Mouse (Mus musculus) lung, adult 18-20 months (tissue): ENCODE data around the gene Slc6a8.

Experiments
- DNase-seq, 2 experiments: peaks; one replicate each; pipeline ENCODE4 v3.0.0; 2022; ENCODE audit warnings: mixed read lengths in 2 of 2

The Slc6a8 gene

GRCm38 (mm10) chrX:73685629-73686028 is 12.7 kb downstream of the Slc6a8 start:
- peak in 1 of 2 experiments; percentile 33 for DNase-seq

- peak; percentile 52 to 72 for DNase-seq
Measured at GRCm38 (mm10) chrX:73690917-73691629, 18.1 kb downstream of the Slc6a8 start.

DNA sequence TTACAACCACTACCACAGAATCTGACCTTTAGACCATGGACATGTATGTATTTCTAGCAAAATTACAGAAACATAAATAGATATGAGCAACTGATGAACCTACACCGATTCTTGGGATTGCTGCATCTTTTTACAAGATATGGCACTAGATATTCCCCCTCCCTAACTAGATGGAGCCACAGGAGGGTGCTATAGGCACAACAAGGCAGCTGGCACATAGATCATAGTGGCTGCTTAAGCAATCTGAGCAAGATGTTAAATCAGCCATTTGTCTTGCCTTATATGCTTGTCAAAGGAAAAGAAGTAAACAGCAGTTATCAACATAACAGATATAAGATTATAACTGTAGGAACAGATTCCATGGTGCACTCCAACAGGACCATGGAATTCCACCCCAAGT is 27.5 kb downstream of the Slc6a8 start:
- DNase-seq, result no peak

DNA sequence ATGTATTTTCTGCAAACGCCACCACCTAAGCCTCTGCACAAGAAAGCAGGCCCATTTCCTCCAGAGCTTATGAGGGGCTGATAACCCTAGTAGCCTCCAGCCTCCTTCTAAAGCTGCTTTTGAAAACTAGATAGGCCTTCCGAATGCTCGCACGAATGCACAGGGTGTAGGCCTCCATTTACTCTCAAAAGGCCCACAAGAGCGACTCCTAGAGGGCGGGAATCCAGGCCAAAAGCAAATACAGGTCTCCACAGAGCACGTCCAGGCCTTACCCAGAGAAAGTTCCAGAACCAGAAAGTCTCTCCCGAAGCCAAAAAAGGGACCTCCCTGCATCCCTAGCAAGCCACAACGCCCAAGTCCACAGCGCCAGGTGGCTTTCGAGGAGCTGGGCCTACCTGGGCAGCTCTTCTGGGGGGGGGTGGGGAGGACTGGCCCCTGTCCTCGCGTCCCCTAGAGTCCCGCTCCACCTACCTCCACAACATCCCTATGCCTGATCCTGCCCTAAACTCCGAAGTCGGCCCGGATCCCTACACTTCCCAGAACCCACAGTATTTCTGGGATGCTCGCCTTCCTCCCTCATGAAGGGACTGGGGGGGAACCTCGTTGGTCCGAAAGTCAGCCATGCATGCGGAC is 42.6 kb downstream of the Slc6a8 start:
- DNase-seq, result peak; percentile 32 to 60

GRCm38 (mm10) chrX:73716109-73716661 is 43.2 kb downstream of the Slc6a8 start, which contains the start of the genes Bcap31 and Abcd1:
TSS of gene Bcap31 (minus strand) at chrX:73716175.
TSS of gene Abcd1 (plus strand) at chrX:73716597.
- peak; percentile 95 to 96 for DNase-seq

DNA sequence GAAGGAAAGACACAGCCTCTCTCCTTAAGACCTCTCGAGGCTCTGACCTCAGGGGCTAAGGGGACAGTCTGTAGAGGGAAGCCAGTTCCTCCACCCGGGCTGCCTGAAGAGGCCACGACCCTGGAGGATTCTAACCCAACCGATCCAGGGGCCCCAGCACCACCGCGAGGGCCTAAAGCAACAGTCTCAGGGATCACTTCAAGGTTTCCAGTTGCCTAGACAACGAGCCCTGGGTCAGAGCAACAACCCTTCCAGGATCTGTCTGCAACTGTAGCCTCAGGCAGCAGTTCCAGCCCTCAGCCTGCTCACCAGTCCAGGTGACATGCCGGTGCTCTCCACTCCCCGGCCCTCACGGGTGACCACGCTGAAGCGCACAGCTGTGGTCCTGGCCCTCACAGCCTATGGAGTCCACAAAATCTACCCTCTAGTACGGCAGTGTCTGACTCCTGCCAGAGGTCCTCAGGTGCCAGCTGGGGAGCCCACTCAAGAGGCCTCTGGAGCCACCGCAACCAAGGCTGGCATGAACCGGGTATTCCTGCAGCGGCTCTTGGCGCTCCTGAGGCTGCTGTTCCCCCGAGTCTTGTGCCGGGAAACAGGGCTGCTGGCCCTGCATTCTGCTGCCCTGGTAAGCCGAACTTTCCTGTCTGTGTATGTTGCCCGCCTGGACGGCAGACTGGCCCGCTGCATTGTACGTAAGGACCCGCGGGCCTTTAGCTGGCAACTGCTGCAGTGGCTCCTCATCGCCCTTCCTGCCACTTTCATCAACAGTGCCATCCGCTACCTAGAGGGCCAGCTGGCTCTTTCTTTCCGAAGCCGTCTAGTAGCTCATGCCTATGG is 44.0 kb downstream of the Slc6a8 start:
- DNase-seq, result peak; percentile 11 to 17

DNA sequence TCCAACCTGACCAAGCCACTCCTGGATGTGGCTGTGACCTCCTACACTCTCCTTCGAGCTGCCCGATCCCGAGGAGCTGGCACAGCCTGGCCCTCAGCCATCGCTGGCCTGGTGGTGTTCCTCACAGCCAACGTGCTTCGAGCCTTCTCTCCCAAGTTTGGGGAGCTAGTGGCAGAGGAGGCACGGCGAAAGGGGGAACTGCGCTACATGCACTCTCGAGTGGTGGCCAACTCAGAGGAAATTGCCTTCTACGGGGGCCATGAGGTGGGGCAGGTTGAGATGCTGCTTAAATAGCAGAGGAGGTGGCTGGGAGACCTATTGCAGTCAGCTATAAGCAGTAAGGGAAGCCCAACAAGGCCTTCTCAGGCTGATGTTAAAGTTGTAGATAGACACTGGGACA is 44.7 kb downstream of the Slc6a8 start:
- DNase-seq, result peak in 1 of 2 experiments; percentile 29

- DNase-seq, result peak; percentile 4 to 23
Measured at GRCm38 (mm10) chrX:73718271-73718670, 45.3 kb downstream of the Slc6a8 start.

DNA sequence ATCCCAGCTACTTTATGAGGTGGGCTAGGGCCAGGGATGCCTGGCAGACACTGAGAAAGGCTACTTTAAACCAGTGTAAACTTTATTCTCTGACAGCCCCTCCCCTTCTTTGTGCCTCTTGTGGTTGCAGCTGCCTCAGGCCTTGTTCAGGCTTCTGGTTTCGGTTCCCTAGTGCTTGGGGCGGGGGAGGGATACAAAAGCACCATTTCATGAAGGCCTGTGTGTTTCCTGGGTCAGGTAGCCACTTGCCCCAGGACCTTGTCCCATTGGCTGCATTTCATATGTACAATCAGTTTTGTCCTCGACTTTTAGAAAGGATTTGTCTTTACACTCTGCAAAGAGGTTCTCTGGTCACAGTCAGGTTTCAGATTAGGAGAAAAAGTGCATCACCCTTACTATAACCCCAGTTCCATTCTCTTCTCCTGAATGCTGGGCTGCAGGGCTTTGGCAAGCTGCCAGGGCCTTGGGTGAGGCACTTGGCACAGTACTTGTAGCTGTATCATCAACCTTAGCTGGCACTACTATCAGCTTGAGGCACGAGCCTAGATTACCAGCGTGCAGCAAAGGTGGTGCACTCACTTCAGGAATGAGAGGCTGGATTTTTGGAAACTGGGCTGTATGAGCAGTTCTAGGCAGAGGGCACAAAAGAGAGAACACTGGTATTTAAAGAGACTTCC is 45.9 kb downstream of the Slc6a8 start:
- peak; percentile 51 to 65 for DNase-seq

- DNase-seq, result no peak
Measured at GRCm38 (mm10) chrX:73730908-73731307, 58.0 kb downstream of the Slc6a8 start.
